Mouse (Mus musculus) ES-Bruce4 (cell line): ENCODE data around the gene Sh3glb1.

Experiments used
- CTCF ChIP-seq: IDR thresholded peaks from one replicate; pipeline ENCODE4 v1.8.1; 2011; ENCODE audit warnings: low read depth, low read length
- EP300 ChIP-seq: IDR thresholded peaks from 2 replicates; pipeline ENCODE4 v1.6.1; 2011; ENCODE audit warnings: low read depth, low read length; ENCODE audit not compliant: insufficient read depth
- POLR2A ChIP-seq: IDR thresholded peaks from one replicate; pipeline ENCODE4 v1.8.1; 2011; ENCODE audit warnings: low read length; ENCODE audit not compliant: insufficient read depth

DNA sequence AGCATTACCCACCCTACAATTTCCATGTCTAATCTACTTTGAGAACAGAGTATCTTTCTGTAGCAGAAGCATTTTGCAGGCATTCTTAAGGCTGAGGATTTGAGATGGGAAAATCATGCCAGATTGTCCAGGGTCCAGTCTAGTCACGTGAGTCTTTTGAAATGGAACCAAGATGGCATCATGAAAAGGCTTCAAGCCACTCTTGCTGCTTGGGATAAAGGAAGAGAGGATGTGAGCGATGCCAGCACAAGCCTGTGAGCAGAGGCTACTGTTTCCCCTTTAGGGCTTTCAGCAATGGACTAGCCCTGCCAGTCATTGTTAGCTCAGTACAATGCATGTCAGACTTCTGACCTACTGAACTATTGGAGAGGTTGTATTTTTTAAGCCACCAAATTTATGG is 51.2 kb downstream of the Sh3glb1 start:
- TF ChIP-seq CTCF: no peak
- TF ChIP-seq POLR2A: no peak
- no peak for TF ChIP-seq EP300
